Mouse (Mus musculus) neutrophil, adult 5-6 weeks (primary cell): ENCODE results near the gene Polr2h. TPM values are rescaled to one million over a fixed set of nuclear protein-coding genes. Genes with fewer than 3 reads are reported as not detected.
A peak's percentile ranks its signal among the peaks of the same experiment; 100 is the strongest.
"Not testable (repeated sequence)": the region's sequence is repeated elsewhere in the genome, so short reads cannot be mapped to it uniquely, and the experiment has no call there.

Source experiments
- ATAC-seq: fragments of 151-379, 151-347 bp; 2 replicates; pipeline ENCODE4 v1.8.0; 2017; ENCODE audit warnings: mild to moderate bottlenecking, moderate TSS enrichment; ENCODE audit not compliant: insufficient number of reproducible peaks, poor library complexity, low FRiP score, severe bottlenecking; ENCODE audit errors: extremely low read depth
- total RNA-seq: library from RNA; stranded (forward); fragments of 200-1000 nt; gene quantifications from 2 replicates; pipeline ENCODE4 v1.2.3, GENCODE M21; 2017

The Polr2h gene
- 14.7 and 21.9 TPM in 2 replicates for total RNA-seq

- peak; percentile 88 for ATAC-seq
These were observed at the start of gene Polr2h, which contains the start of gene Clcn2 for GRCm38 (mm10) chr16:20717181-20717977. TSS of gene Polr2h (plus strand) at chr16:20717665. TSS of gene Clcn2 (minus strand) at chr16:20717746.

- ATAC-seq: not testable (repeated sequence)
These were observed 49.5 kb upstream of the Polr2h start, which contains the start of gene Eif4g1 for GRCm38 (mm10) chr16:20668013-20668412. TSS of gene Eif4g1 (plus strand) at chr16:20668313.

GRCm38 (mm10) chr16:20670291-20670690, 47.2 kb upstream of the Polr2h start:
- ATAC-seq: no peak

- no peak for ATAC-seq
These were observed 45.6 kb upstream of the Polr2h start for GRCm38 (mm10) chr16:20671886-20672285.

- ATAC-seq: peak; percentile 68
These were observed 45.0 kb upstream of the Polr2h start for GRCm38 (mm10) chr16:20672500-20672902.

GRCm38 (mm10) chr16:20672965-20673705, 44.3 kb upstream of the Polr2h start:
- ATAC-seq: no peak

- ATAC-seq: no peak
These were observed 43.7 kb upstream of the Polr2h start for GRCm38 (mm10) chr16:20673706-20674303.

GRCm38 (mm10) chr16:20675213-20675612, 42.3 kb upstream of the Polr2h start:
- no peak for ATAC-seq

GRCm38 (mm10) chr16:20676702-20677101, 40.8 kb upstream of the Polr2h start:
- ATAC-seq: no peak

GRCm38 (mm10) chr16:20677380-20677779, 40.1 kb upstream of the Polr2h start:
- no peak for ATAC-seq

- ATAC-seq: no peak
These were observed 39.3 kb upstream of the Polr2h start for GRCm38 (mm10) chr16:20677974-20678675.

GRCm38 (mm10) chr16:20690774-20691173, 26.7 kb upstream of the Polr2h start:
- no peak for ATAC-seq

- no peak for ATAC-seq
These were observed 25.8 kb upstream of the Polr2h start for GRCm38 (mm10) chr16:20691617-20692016.

- ATAC-seq: no peak
These were observed 25.1 kb upstream of the Polr2h start for GRCm38 (mm10) chr16:20692241-20692965.

- ATAC-seq: peak; percentile 44; the same call in 1 of the 2 replicates
These were observed 24.3 kb upstream of the Polr2h start, which contains the start of gene Fam131a for GRCm38 (mm10) chr16:20693111-20693701. TSS of gene Fam131a (plus strand) at chr16:20693241.

GRCm38 (mm10) chr16:20694781-20695180, 22.7 kb upstream of the Polr2h start:
- no peak for ATAC-seq

- no peak for ATAC-seq
These were observed 21.7 kb upstream of the Polr2h start for GRCm38 (mm10) chr16:20695622-20696323.
